Mouse (Mus musculus) retina, postnatal 7 days (tissue): ENCODE data around the gene Slfn8.
"Not testable (repeated sequence)": the region's sequence is repeated elsewhere in the genome, so short reads cannot be mapped to it uniquely, and the experiment has no call there.

Source experiments
- DNase-seq: peaks from one replicate; pipeline ENCODE4 v3.0.0-alpha.2; 2012; ENCODE audit warnings: low read depth, low spot score

The Slfn8 gene

DNA sequence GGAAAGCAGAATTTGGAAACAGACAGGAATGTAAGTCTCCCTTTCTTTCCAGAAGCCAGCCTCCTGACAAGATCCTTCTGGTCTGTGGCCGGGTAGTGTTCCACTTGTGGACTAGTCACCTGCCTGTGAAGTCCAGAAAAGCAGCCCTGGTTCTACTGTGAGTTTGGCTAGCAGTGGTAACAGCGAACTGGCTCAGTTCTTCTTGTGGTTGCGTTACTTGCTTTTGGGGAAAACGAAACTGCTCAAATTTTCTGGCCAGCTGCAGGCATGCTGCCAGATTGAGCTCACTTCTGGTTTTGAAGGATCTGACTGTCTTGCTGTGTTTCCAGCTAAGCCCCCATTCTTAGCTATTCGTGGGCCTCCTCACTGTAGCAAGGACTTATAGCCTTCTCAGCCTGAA is at the start of gene Slfn8:
Gene Slfn8, minus strand, starts transcription at position 190 of the 400 bp plus-strand sequence.
- DNase-seq: no peak

DNA sequence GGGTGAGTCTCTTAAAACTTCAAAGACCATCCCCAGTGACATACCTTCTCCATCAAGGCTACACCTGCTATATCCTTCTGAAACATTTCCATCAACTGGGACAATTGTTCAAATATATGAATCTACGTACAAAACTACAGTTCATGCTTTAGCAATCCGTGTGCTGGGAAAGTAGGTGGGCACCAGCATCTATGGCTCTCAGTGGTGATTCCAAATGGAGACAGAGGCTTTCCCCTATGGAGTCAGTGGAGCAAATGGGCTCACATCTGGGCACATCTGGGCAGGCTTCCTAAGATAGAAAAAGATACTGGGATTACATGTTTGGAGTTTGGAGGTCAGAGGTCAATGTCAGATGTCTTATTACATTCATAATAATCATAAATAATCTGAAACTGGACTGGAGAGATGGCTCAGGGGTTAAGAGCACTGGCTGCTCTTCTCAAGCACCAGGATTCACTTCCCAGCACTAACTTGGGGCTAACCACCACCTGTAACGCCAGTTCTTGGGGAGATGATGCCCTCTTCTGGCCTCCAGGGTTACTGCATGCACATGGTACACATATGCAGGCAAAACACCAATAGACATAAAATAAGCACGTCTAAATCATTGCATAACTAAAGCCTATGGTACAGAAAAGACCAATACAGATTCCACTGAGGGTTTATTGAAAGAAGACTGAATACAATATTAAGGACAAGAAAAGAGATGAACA is 47.5 kb upstream of the Slfn8 start:
- DNase-seq: no peak

DNA sequence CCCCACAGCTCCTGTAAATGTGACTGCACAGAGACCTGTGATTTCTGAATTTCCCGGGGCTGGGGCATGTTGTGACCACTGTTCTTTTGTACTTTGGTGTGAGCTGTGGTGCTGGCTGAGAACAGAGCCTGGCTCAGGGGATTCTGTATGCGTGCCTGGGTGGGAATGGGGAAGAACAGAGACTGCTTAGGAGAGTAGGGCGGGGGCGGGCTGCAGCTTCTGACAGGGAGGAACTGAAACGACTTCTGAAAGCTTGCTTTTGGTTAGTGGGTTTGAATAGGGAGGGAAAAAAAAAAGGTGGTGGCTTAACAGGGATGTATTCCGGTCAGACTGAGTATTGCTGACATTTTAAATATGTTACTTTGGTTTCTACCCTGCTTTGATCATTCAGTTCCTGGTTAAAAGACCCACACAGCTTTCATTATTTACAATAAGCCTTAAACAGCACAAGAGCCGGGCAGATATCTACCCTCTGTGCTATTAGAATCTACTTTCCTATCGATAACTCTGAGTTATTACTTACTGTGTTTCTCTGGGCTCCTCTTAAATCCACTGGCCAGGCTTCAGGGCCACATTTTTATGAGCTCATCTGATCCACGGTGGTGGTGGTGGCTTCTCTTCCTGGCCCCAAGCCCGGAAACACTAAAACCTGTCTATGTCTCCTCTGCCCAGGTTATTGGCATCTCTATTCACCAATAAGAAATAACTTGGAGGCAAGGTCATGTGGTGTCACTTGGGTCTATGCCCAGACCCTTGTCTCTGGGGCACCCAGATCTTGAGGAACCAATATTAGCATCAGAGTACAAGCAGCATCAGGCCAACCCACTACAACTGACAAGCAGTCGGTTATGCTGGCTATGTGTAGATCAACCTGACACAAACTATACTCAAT is 46.3 kb upstream of the Slfn8 start:
- no peak for DNase-seq

DNA sequence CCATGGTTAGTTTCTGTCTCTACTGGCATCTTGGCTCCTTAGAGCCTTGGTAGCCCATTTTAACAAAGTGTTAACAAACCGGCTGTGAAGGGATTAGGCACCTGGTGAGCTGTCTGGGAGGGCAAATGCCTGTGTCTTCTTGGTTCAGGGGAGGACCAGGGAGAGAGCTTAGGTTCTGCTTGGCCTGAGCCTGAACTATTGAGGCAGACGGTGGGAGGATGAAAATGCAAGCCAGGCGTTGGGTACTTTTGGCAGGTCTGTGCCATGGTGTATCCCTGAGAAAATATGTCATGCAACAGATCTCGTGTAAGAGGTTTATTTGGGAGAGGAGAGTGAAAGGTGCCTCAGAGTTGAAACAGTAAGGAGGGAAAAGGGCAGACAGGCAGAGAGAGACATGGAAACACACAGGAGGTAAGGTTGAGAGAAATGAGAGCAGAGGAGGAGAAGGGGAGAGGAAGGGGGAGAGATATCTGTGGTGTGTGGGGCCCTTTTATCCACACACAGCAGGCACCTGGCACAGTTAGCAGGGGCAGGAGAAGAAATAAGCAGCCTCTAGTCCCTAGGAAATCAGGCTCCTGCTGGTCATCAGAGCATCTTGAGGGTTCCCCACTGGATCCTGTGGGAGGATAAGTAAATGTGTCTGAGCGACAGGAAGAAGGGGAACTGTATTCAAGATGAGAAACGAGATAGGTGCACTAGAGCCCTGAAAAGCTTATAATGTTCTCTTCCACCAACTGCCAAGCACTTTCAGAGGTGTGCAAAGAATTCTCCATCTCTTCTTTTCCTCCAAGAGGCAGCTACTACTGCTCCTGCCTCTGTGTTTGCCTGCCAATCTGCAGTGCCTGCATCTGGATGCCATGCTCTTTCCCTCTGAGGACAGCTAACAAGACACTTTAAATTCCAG is 45.1 kb upstream of the Slfn8 start:
- DNase-seq: no peak

DNA sequence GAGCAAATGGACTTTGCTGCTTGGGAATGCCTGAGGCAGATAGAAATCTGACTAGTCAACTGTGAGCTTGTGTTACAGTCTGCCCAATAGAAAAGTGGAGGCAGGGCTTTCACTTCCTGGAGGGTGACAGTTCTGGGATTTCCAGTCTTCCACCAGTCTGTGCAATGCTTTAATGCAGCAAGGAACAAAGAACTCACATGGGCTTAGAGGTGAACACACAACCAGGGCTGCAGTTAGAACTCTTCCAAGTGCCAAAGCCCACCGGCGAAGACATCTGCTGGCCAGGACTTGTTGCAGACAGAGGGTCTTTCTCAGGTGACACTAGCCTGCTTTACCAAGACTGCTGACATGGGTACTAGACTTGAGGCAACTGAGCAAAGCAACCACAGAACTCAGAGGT is 44.3 kb upstream of the Slfn8 start, which contains the start of gene Slfn2:
Gene Slfn2, plus strand, starts transcription at position 167 of the 400 bp plus-strand sequence.
- DNase-seq: no peak

DNA sequence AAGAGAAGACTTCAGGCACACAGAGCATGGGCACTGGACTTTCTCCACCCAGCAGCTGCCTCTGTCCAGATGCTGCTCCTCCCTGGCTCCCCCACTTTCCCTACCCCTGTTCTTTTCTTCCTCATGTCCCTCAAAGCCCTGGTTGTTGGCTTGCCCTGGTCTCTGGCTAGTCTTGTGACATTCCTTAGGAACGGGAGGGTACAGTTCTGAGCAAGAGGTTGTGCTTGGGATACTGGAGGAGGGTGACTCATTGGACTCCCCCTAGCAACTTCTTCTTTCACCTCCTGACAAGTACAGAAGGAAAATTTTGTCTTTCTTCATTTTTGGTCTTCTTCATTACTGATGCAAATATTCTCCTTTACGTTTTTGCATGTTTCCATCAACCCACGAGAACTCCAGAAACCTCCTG is 43.3 kb upstream of the Slfn8 start:
- no peak for DNase-seq

DNA sequence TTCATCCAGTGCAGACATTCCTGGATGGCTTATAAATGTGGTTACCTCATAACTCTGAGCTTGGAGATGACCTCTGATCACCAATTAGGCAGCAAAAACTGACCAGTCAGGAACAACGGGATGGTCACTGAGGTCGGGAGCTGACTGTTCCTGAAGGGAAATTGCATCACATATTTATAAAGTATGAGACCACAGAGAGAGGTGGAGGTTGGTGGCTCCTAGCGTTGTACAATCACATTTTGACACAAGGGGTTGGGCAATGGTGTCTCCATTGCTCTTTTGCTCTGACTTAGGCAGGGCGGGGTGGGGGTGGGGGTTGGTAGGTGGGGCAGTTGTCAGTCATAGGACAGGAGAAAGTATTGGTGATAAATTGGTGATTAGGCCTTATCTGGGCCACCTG is 42.5 kb upstream of the Slfn8 start:
- DNase-seq: no peak

DNA sequence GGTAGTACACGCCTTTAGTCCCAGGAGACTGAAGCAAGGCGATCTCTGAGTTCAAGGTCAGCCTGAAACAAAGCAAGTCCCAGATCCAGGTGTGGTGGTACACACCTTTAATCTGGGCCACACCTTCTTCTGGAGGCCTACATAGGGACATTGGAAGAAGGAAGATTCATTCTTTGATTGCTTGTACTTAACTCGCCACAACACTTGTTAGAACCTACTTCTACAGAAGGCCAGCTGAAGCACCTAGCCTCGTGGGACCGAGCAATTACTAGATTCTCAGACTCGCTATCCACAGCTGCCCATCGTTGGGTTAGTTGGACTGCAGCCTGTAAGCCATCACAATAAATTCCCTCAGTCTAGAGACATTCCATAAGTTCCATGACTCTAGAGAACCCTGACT is 41.2 kb upstream of the Slfn8 start:
- DNase-seq: no peak

DNA sequence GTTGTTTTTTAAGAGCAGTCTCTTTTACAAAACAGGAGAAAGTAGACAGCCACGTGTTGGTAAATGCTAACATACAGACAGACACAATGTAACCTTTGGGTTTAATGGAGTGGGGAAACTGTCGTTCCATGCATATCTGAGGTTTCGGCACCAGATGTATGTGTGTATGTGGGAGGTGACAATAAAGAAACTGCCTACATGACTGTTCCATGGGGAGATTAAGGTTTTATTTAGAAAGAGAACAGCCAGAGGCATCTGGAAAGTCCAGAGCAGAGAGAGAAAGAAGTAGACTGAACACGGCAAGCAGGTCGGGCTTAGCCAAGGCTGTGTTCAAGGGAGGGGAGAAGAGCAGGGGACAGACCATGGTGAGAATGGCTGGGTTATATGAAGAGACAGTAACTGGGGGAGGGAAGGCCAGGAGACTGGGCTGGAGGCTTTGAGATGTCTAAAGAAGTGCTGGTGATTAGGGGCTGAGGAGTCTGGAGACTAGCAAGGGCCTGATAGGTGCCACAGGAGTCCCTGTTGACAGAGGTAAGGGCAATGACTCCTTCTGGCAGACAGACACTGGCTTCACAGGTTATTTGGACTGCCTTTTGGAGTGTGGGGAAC is 39.9 kb upstream of the Slfn8 start:
- DNase-seq: no peak

DNA sequence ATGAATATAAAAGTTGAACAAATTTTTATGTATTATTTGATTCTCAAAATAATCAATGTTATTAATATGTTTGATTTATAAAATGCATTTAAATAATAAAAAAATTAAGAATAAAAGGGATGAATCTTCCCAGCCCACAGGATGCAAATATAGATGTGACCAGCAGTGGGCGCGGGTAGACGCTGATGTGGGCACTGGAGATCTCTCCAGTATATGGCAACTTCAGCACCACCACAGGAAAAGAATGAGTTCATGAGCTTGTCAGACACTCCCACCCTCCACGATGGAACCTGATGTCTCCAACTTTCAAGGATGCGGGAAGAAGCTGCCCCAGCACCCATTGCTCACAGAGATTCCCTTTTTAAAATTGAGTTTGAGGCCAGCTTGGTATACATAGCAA is 37.3 kb upstream of the Slfn8 start:
- DNase-seq: peak; percentile 11

DNA sequence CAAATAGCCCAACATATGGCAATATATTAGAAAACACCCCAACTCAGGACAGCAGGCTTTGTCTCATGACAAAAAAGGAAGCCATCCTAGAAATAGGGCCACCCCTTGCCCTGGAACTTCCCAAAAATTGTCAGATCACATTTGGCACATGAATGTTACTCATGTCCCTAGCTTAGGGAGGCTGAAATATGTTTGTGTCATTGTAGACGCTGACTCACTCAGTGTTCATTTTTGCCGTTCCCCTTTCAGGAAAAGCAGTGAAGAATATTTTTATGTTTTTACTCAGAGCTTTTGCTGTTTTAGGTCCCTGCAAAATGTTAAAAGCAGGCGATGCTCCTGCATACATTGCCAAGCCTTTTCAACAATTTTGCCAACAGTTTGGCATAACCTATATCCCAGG is 25.0 kb upstream of the Slfn8 start:
- DNase-seq: no peak

DNA sequence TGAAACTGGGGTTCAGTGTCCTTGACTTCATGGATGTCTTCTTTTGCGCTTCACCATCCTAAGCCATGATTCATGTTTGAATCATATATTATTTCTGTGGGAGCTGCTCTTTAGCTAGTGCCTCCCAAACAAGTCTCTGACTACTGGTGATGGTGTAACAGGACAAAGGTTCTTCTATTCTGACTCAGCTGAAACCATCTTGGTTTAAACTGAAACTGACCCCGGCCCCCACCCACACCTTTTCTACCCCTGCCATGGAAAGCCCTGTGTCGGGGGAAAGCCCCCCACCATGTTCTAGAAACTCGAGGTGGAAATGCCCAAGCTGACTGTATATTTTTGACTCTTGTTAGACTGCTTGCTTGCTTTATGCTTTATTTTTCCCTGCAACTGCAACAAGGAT is 23.3 kb upstream of the Slfn8 start:
- DNase-seq: no peak

DNA sequence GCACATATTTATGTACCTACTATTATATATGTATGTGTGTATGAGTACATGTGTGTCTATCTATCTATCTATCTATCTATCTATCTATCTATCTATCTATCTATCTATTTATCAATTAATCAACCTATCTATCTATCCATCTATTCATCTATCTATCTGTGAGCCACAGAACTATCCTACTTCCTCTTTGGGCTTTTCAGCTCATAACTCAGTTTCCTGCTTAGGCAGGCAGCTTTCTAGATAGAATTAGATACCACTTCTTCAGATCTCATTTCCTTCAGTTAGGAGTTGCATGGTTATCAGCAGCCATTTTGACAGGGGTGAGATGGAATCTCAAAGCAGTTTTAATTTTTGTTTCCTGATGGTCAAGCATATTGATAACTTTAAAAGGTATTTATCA is 20.4 kb upstream of the Slfn8 start:
- DNase-seq: no peak

DNA sequence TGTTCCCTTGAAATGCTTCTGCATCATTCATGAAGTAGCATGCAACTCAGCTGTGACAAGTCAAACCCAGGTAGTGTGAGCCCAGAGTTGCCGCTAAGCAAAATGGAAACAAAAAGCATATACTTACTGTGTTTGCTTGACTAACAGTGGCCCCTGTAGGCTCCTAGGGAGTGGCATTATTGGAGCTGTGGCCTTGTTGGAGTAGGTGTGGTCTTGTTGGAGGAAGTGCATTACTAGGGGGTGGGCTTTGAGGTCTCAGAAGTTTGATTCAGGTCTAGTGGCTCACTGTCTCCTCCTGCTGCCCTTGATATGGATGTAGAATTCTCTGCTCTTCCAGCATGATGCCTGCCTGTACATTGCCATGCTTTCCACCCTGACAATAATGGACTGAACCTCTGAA is 19.7 kb upstream of the Slfn8 start:
- no peak for DNase-seq

DNA sequence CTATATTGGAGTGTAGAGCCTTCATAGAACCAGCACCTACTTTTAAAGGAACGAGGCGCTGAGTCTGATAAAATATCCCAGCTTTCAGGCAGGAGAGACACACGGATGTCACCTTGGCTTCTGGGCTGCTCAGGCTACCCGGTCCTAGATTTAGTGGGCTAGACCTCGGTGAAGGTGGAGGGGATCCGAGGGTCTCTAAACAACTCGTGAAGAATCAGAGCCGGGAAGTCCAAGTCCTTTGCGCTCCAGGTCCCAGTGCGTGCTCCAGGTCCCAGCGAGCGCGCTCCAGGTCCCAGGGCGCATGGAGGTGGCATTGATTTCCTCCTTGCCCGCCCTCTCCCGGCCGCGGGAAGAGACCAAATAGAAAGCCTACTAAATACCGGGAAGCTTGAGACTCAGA is 19.2 kb upstream of the Slfn8 start:
- no peak for DNase-seq

DNA sequence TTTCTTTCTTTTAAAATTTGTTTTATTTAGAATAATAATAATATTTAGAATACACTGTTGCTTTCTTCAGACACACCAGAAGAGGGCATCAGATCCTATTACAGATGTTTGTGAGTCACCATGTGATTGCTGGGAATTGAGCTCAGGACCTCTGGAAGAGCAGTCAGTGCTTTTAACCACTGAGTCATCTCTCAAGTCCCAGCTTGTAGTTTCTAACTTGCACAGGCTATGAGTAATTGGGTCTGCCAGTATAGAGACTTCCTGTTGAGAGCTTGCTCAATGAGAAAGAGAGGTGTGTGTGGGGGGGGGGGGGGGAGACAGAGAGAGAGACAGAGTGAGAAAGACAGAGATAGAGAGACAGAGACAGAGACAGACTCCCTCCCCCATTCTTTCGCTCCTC is 18.5 kb upstream of the Slfn8 start:
- DNase-seq: no peak

DNA sequence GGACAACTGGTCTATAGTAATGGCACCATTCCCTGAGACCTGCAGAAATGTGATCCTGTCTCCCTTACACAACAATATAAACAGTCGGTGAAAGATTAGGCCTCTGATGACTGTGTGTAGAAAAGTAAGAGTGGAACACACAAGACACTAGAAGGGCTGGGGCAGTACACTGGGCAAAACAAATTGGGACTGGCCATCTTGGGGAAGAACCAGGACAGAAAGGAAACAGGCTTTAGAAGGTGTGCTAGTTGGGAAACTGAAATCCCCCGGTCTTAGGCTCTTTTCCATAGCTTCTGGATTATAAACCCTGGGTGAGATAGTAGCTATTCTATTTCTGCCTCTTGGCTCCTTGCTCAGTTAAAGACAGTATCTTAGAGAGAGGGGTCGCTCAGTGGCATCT is 18.1 kb upstream of the Slfn8 start:
- DNase-seq: not testable (repeated sequence)

DNA sequence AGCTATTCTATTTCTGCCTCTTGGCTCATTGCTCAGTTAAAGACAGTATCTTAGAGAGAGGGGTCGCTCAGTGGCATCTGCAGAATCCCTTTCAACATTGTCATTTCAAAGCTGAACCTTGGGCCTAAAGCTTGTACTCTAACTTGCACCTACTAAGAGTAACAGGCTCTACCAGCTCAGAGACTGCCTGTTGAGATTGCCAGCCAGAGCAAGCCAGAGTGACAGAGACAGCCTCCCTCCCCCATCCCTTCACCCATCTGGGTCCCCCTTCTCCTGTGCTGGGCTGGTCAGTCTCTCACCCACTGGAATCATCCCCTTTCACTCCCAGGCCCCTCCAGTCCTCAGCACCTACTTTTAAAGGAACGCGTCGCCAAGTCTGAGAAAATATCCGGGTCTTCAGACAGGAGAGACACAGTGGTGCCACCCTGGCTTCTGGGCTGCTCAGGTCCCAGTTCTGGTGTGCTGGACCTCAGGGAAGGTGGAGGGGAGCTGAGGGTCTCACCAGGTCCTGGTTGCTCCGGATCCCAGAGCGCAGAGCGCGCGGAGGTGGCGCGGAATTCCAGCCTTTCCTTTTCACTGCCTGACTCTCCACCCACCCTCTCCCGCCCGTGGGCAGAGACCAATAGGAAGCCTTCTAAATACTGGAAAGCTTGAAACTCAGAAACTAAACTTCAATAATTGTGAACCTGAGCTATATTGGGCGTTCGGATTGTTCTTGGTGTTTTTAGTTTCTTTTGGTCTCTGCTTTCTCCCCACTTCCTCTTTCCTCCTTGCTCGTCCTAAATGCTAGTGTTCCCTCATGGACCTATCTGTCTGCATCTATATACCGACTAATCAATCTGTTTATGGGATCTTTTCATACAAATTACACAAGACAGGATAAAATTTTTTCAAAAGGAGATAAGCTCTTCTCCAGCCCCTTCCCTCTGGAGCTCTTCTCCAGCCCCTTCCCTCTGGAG is 770 bp downstream of the Slfn8 start:
- DNase-seq: not testable (repeated sequence)

DNA sequence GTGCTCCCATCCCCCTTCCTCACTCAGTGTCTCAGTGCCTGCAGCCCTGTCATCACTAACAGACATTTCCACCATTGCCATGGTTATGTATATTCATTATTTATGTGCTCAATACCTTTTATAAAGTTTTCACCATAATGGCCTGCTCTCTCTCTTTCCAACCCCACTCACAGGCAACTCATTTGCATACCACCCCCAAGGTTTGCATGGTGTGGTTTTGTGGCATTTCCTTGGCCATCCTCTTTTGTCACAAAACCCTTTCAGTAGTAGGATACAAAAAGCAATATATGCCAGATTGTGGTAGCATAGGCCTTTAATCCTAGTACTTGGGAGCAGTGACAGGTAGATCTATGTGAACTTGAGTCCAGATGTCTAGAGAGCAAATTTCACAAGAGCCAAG is 4.5 kb downstream of the Slfn8 start:
- no peak for DNase-seq

DNA sequence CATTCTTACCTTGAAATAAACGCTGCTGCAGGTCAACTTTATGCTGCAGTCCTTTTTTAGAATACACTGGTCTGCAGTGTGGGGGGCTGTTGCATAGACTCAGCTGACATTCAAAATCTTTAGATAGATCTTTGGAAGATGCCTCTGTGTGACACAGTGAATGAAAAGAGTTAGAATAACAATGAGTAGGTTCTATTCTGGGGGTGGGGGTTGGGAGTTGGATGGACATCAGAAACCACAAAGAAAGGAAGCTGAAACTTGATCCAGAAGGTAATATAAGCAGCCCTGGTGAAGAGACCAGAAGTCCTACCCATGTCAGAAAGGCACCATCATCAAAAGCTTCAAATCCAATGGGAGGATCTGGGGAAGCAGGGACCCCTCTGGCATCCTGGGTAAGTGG is 7.3 kb downstream of the Slfn8 start:
- no peak for DNase-seq
